Mouse (Mus musculus) ovary, postnatal 14 days (tissue): Measurements from ENCODE around the gene Anks3.

Experiments used
- DNase-seq: peaks from one replicate; pipeline ENCODE4 v3.0.0; 2022; ENCODE audit warnings: low spot score

Gene Anks3

GRCm38 (mm10) chr16:4963797-4964709, at the start of gene Anks3:
Anks3 (minus strand) TSS chr16:4964205.
- peak; percentile 91 for DNase-seq

- peak; percentile 90 for DNase-seq
Measured at GRCm38 (mm10) chr16:5013054-5013838, 49.2 kb upstream of the Anks3 start, which contains the start of gene Rogdi. Rogdi (minus strand) TSS chr16:5013553.

GRCm38 (mm10) chr16:5012036-5013005, 48.3 kb upstream of the Anks3 start:
- DNase-seq: no peak

- no peak for DNase-seq
Measured at GRCm38 (mm10) chr16:5011285-5011684, 47.3 kb upstream of the Anks3 start.

GRCm38 (mm10) chr16:5010371-5010935, 46.4 kb upstream of the Anks3 start:
- no peak for DNase-seq

GRCm38 (mm10) chr16:5008076-5008475, 44.1 kb upstream of the Anks3 start:
- no peak for DNase-seq

- no peak for DNase-seq
Measured at GRCm38 (mm10) chr16:5007492-5007891, 43.5 kb upstream of the Anks3 start.

GRCm38 (mm10) chr16:5007067-5007466, 43.1 kb upstream of the Anks3 start, which contains the start of gene Smim22:
Smim22 (plus strand) TSS chr16:5007288.
- DNase-seq: peak; percentile 38

GRCm38 (mm10) chr16:5000611-5001010, 36.6 kb upstream of the Anks3 start:
- no peak for DNase-seq

GRCm38 (mm10) chr16:4998984-4999383, 35.0 kb upstream of the Anks3 start:
- no peak for DNase-seq

- peak; percentile 37 for DNase-seq
Measured at GRCm38 (mm10) chr16:4997553-4997952, 33.5 kb upstream of the Anks3 start, which contains the start of gene Sept12. Sept12 (minus strand) TSS chr16:4997852.

- no peak for DNase-seq
Measured at GRCm38 (mm10) chr16:4993276-4993675, 29.3 kb upstream of the Anks3 start.

- no peak for DNase-seq
Measured at GRCm38 (mm10) chr16:4984717-4985116, 20.7 kb upstream of the Anks3 start.

GRCm38 (mm10) chr16:4979755-4980380, 15.9 kb upstream of the Anks3 start:
- no peak for DNase-seq

GRCm38 (mm10) chr16:4978275-4979051, 14.5 kb upstream of the Anks3 start:
- no peak for DNase-seq

- DNase-seq: no peak
Measured at GRCm38 (mm10) chr16:4976180-4976579, 12.2 kb upstream of the Anks3 start.

- no peak for DNase-seq
Measured at GRCm38 (mm10) chr16:4974521-4974920, 10.5 kb upstream of the Anks3 start.

GRCm38 (mm10) chr16:4971626-4972025, 7.6 kb upstream of the Anks3 start:
- DNase-seq: no peak

- no peak for DNase-seq
Measured at GRCm38 (mm10) chr16:4969055-4969843, 5.2 kb upstream of the Anks3 start.
